Mouse (Mus musculus) limb, embryonic 11.5 days (tissue): ENCODE measurements around the gene Trmt10a. TPM values are rescaled to one million over a fixed set of nuclear protein-coding genes. Genes with fewer than 3 reads are reported as not detected.

Source experiments
- ATAC-seq: fragments of 200-750 bp; cut with Nextera tagmentation; 2 replicates; pipeline ENCODE4 v1.8.0; 2017; ENCODE audit warnings: low read depth; ENCODE audit not compliant: insufficient number of reproducible peaks, low FRiP score, low TSS enrichment
- DNase-seq: peaks from one replicate; pipeline ENCODE4 v3.0.0-alpha.2; 2015; ENCODE audit warnings: low spot score
- H3K27ac ChIP-seq: fragments of 300-500 bp; sonication (generic); replicated peaks from 2 replicates; pipeline ENCODE4 v1.5.1; 2014; ENCODE audit warnings: low read depth, mild to moderate bottlenecking, low read length
- H3K27me3 ChIP-seq: fragments of 300-500 bp; sonication (generic); 2 replicates; pipeline ENCODE4 v1.6.1; 2014; ENCODE audit warnings: mild to moderate bottlenecking, low read length, mixed read lengths; ENCODE audit not compliant: control insufficient read depth, insufficient read depth
- H3K36me3 ChIP-seq: fragments of 300-500 bp; sonication (generic); 2 replicates; pipeline ENCODE4 v1.6.1; 2014; ENCODE audit warnings: mild to moderate bottlenecking, low read length, moderate library complexity, mixed read lengths; ENCODE audit not compliant: control insufficient read depth, insufficient read depth
- H3K4me1 ChIP-seq: fragments of 300-500 bp; sonication (generic); 2 replicates; pipeline ENCODE4 v1.6.1; 2014; ENCODE audit warnings: low read length, mixed read lengths; ENCODE audit not compliant: control insufficient read depth, insufficient read depth
- H3K4me2 ChIP-seq: fragments of 300-500 bp; sonication (generic); 2 replicates; pipeline ENCODE4 v1.6.1; 2014; ENCODE audit warnings: low read depth, mild to moderate bottlenecking, moderate library complexity; ENCODE audit not compliant: severe bottlenecking
- H3K4me3 ChIP-seq: fragments of 300-500 bp; sonication (generic); 2 replicates; pipeline ENCODE4 v1.5.1; 2014; ENCODE audit warnings: low read depth, low read length
- H3K9ac ChIP-seq: fragments of 300-500 bp; sonication (generic); 2 replicates; pipeline ENCODE4 v1.6.1; 2014; ENCODE audit warnings: mild to moderate bottlenecking, low read length
- H3K9me3 ChIP-seq: fragments of 300-500 bp; sonication (generic); 2 replicates; pipeline ENCODE4 v1.6.1; 2016; ENCODE audit warnings: low read length; ENCODE audit not compliant: control insufficient read depth
- WGBS: fragments of 180-500 bp; shearing (Covaris S2); extraction: QIAGEN DNeasy Blood & Tissue Kit; methylation state at CpG from one replicate; pipeline ENCODE4 v1.1.7; 2014; 5-methylcytosine and 5-hydroxymethylcytosine counted together
- polyA plus RNA-seq: library from polyadenylated mRNA; unstranded; fragments of >200 nt; fragmentation: Nextera tagmentation; extraction: Ambion mirVana; gene quantifications from 2 replicates; pipeline ENCODE4 v1.2.1, GENCODE M21; 2014

Gene Trmt10a
- polyA plus RNA-seq, 1 experiment from 2014 or later: 18.0 TPM

GRCm38 (mm10) chr3:138162553-138163183 is 19.4 kb downstream of the Trmt10a start:
- DNase-seq (no peak), ATAC-seq (no peak)
- H3K4me2 ChIP-seq: no peak overlapping the region
- H3K9ac ChIP-seq: no peak overlapping the region
- no peak overlapping the region for H3K4me3 ChIP-seq
- H3K36me3 ChIP-seq: no peaks in the 10 kb centered on the region
- H3K27me3 ChIP-seq: no peaks in the 10 kb centered on the region
- no peak overlapping the region for H3K27ac ChIP-seq
- WGBS: 52% methylated on average over 4 of the region's 4 CpGs
- H3K9me3 ChIP-seq: no peaks in the 10 kb centered on the region
- no peaks in the 10 kb centered on the region for H3K4me1 ChIP-seq

GRCm38 (mm10) chr3:138173291-138173690 is 30.0 kb downstream of the Trmt10a start:
- no peak overlapping the region for H3K4me3 ChIP-seq
- DNase-seq (no peak), ATAC-seq (no peak)
- WGBS: 79% methylated on average over 10 of the region's 10 CpGs
- no peak overlapping the region for H3K4me2 ChIP-seq
- H3K36me3 ChIP-seq: no peaks in the 10 kb centered on the region
- no peak overlapping the region for H3K9ac ChIP-seq
- H3K4me1 ChIP-seq: no peaks in the 10 kb centered on the region
- H3K27me3 ChIP-seq: no peaks in the 10 kb centered on the region
- no peaks in the 10 kb centered on the region for H3K9me3 ChIP-seq
- no peak overlapping the region for H3K27ac ChIP-seq

GRCm38 (mm10) chr3:138175551-138175950 is 32.3 kb downstream of the Trmt10a start:
- Histone ChIP-seq H3K4me1 (no peaks in the 10 kb centered on the region), H3K27ac (no peak overlapping the region), H3K9me3 (no peaks in the 10 kb centered on the region), H3K9ac (no peak overlapping the region), H3K27me3 (no peaks in the 10 kb centered on the region), H3K36me3 (no peaks in the 10 kb centered on the region), H3K4me2 (no peak overlapping the region), H3K4me3 (no peak overlapping the region)
- WGBS: 91% methylated on average over 6 of the region's 6 CpGs
- ATAC-seq (no peak), DNase-seq (no peak)

GRCm38 (mm10) chr3:138182019-138182418 is 38.8 kb downstream of the Trmt10a start:
- Histone ChIP-seq H3K4me1 (no peaks in the 10 kb centered on the region), H3K27me3 (no peaks in the 10 kb centered on the region), H3K9me3 (no peaks in the 10 kb centered on the region), H3K4me3 (no peak overlapping the region), H3K9ac (no peak overlapping the region), H3K27ac (no peak overlapping the region), H3K36me3 (no peaks in the 10 kb centered on the region), H3K4me2 (no peak overlapping the region)
- DNase-seq (no peak), ATAC-seq (no peak)
- 94% methylated on average over 2 of the region's 2 CpGs for WGBS

- Histone ChIP-seq H3K27ac (no peak overlapping the region), H3K4me2 (no peak overlapping the region), H3K9me3 (no peaks in the 10 kb centered on the region), H3K4me1 (no peaks in the 10 kb centered on the region), H3K27me3 (no peaks in the 10 kb centered on the region), H3K36me3 (no peaks in the 10 kb centered on the region), H3K4me3 (no peak overlapping the region), H3K9ac (no peak overlapping the region)
- ATAC-seq (no peak), DNase-seq (no peak)
- 87% methylated on average over 7 of the region's 7 CpGs for WGBS
These were observed 40.1 kb downstream of the Trmt10a start for GRCm38 (mm10) chr3:138183371-138183770.

- DNase-seq (no peak), ATAC-seq (no peak)
- H3K4me1 ChIP-seq: no peaks in the 10 kb centered on the region
- no peaks in the 10 kb centered on the region for H3K9me3 ChIP-seq
- no peak overlapping the region for H3K27ac ChIP-seq
- H3K27me3 ChIP-seq: no peaks in the 10 kb centered on the region
- 84% methylated on average over 4 of the region's 4 CpGs for WGBS
- no peak overlapping the region for H3K4me2 ChIP-seq
- no peaks in the 10 kb centered on the region for H3K36me3 ChIP-seq
- no peak overlapping the region for H3K4me3 ChIP-seq
- no peak overlapping the region for H3K9ac ChIP-seq
These were observed 42.0 kb downstream of the Trmt10a start for GRCm38 (mm10) chr3:138185290-138185689.

GRCm38 (mm10) chr3:138185995-138186930 is 43.0 kb downstream of the Trmt10a start:
- Histone ChIP-seq H3K4me1 (no peaks in the 10 kb centered on the region), H3K36me3 (no peaks in the 10 kb centered on the region), H3K9me3 (no peaks in the 10 kb centered on the region), H3K9ac (no peak overlapping the region), H3K4me2 (no peak overlapping the region), H3K4me3 (no peak overlapping the region), H3K27ac (no peak overlapping the region), H3K27me3 (no peaks in the 10 kb centered on the region)
- DNase-seq (no peak), ATAC-seq (no peak)
- whole genome bisulfite sequencing: 92% methylated on average over 26 of the region's 26 CpGs

GRCm38 (mm10) chr3:138192260-138192659 is 49.0 kb downstream of the Trmt10a start:
- no peaks in the 10 kb centered on the region for H3K4me1 ChIP-seq
- no peaks in the 10 kb centered on the region for H3K27me3 ChIP-seq
- no peaks in the 10 kb centered on the region for H3K36me3 ChIP-seq
- H3K9ac ChIP-seq: no peak overlapping the region
- no peak for DNase-seq
- ATAC-seq: no peak
- no peak overlapping the region for H3K4me2 ChIP-seq
- H3K9me3 ChIP-seq: no peaks in the 10 kb centered on the region
- H3K4me3 ChIP-seq: no peak overlapping the region
- WGBS: 87% methylated on average over 7 of the region's 7 CpGs
- H3K27ac ChIP-seq: no peak overlapping the region
